Mouse (Mus musculus) midbrain, embryonic 16.5 days (tissue): ENCODE measurements around the gene Wscd2. TPM values are rescaled to one million over a fixed set of nuclear protein-coding genes. Genes with fewer than 3 reads are reported as not detected.

Source experiments
- ATAC-seq: fragments of 200-750 bp; cut with Nextera tagmentation; 2 replicates; pipeline ENCODE4 v1.8.0; 2017; ENCODE audit warnings: moderate TSS enrichment
- H3K27ac ChIP-seq: fragments of 300-500 bp; sonication (generic); 2 replicates; pipeline ENCODE4 v1.5.1; 2014; ENCODE audit warnings: mild to moderate bottlenecking, low read length, mixed read lengths
- H3K27me3 ChIP-seq: fragments of 300-500 bp; sonication (generic); 2 replicates; pipeline ENCODE4 v1.6.1; 2014; ENCODE audit warnings: low read depth, low read length, mixed read lengths; ENCODE audit not compliant: control insufficient read depth, insufficient read depth
- H3K36me3 ChIP-seq: fragments of 300-500 bp; sonication (generic); 2 replicates; pipeline ENCODE4 v1.6.1; 2014; ENCODE audit warnings: mild to moderate bottlenecking, low read length, moderate library complexity, mixed read lengths; ENCODE audit not compliant: control insufficient read depth, insufficient read depth
- H3K4me1 ChIP-seq: fragments of 300-500 bp; sonication (generic); 2 replicates; pipeline ENCODE4 v1.6.1; 2014; ENCODE audit warnings: mild to moderate bottlenecking, low read length, mixed read lengths; ENCODE audit not compliant: control insufficient read depth, insufficient read depth
- H3K4me2 ChIP-seq: fragments of 300-500 bp; sonication (generic); 2 replicates; pipeline ENCODE4 v1.6.1; 2014; ENCODE audit warnings: mild to moderate bottlenecking, low read length, mixed read lengths
- H3K4me3 ChIP-seq: fragments of 300-500 bp; sonication (generic); 2 replicates; pipeline ENCODE4 v1.5.1; 2014; ENCODE audit warnings: low read depth, mild to moderate bottlenecking, low read length, moderate library complexity, mixed read lengths
- H3K9ac ChIP-seq: fragments of 300-500 bp; sonication (generic); 2 replicates; pipeline ENCODE4 v1.6.1; 2014; ENCODE audit warnings: low read depth, low read length, mixed read lengths
- H3K9me3 ChIP-seq: fragments of 300-500 bp; sonication (generic); replicated peaks from 2 replicates; pipeline ENCODE4 v1.6.1; 2014; ENCODE audit warnings: mild to moderate bottlenecking, low read length, mixed read lengths; ENCODE audit not compliant: control insufficient read depth, poor library complexity, severe bottlenecking
- WGBS: fragments of 180-500 bp; shearing (Covaris S2); extraction: QIAGEN DNeasy Blood & Tissue Kit; methylation state at CpG from one replicate; pipeline ENCODE4 v1.1.7; 2014; 5-methylcytosine and 5-hydroxymethylcytosine counted together
- polyA plus RNA-seq: library from polyadenylated mRNA; unstranded; fragments of >200 nt; fragmentation: Nextera tagmentation; extraction: Ambion mirVana; gene quantifications from 2 replicates; pipeline ENCODE4 v1.2.1, GENCODE M21; 2015

Wscd2 gene
- polyA plus RNA-seq, 1 experiment from 2014 or later, result 16.1 TPM

- Histone ChIP-seq H3K27ac (no peak overlapping the region), H3K36me3 (no peaks in the 10 kb centered on the region), H3K4me2 (no peak overlapping the region), H3K4me1 (peaks cover 3% of the 10 kb centered on the region), H3K4me3 (no peak overlapping the region), H3K9me3 (no peaks in the 10 kb centered on the region), H3K9ac (no peak overlapping the region), H3K27me3 (no peaks in the 10 kb centered on the region)
- WGBS, result 73% methylated on average over 11 of the region's 11 CpGs
- no peak for ATAC-seq
Observed at GRCm38 (mm10) chr5:113627820-113628437, 137.8 kb downstream of the Wscd2 start.

- no peak overlapping the region for H3K9ac ChIP-seq
- H3K27me3 ChIP-seq, result no peaks in the 10 kb centered on the region
- no peak overlapping the region for H3K4me3 ChIP-seq
- no peaks in the 10 kb centered on the region for H3K9me3 ChIP-seq
- H3K27ac ChIP-seq, result no peak overlapping the region
- no peak overlapping the region for H3K4me2 ChIP-seq
- no peak for ATAC-seq
- H3K36me3 ChIP-seq, result no peaks in the 10 kb centered on the region
- H3K4me1 ChIP-seq, result no peaks in the 10 kb centered on the region
- WGBS, result 86% methylated on average over 3 of the region's 3 CpGs
Observed at GRCm38 (mm10) chr5:113629248-113629647, 139.1 kb downstream of the Wscd2 start.

- Histone ChIP-seq H3K9me3 (no peaks in the 10 kb centered on the region), H3K4me1 (no peaks in the 10 kb centered on the region), H3K27me3 (no peaks in the 10 kb centered on the region), H3K4me3 (no peak overlapping the region), H3K27ac (no peak overlapping the region), H3K36me3 (no peaks in the 10 kb centered on the region), H3K4me2 (no peak overlapping the region), H3K9ac (no peak overlapping the region)
- ATAC-seq, result no peak
- WGBS, result 62% methylated on average over 10 of the region's 10 CpGs
Observed at GRCm38 (mm10) chr5:113630116-113630515, 140.0 kb downstream of the Wscd2 start.

GRCm38 (mm10) chr5:113633037-113633714 is 143.0 kb downstream of the Wscd2 start:
- Histone ChIP-seq H3K36me3 (no peaks in the 10 kb centered on the region), H3K9ac (no peak overlapping the region), H3K4me3 (no peak overlapping the region), H3K9me3 (no peaks in the 10 kb centered on the region), H3K4me1 (no peaks in the 10 kb centered on the region), H3K27ac (no peak overlapping the region), H3K4me2 (no peak overlapping the region), H3K27me3 (no peaks in the 10 kb centered on the region)
- 71% methylated on average over 9 of the region's 9 CpGs for WGBS
- ATAC-seq, result no peak

GRCm38 (mm10) chr5:113634024-113634651 is 144.0 kb downstream of the Wscd2 start:
- WGBS, result 62% methylated on average over 13 of the region's 13 CpGs

GRCm38 (mm10) chr5:113634887-113635610 is 144.9 kb downstream of the Wscd2 start:
- Histone ChIP-seq H3K27ac (no peak overlapping the region), H3K36me3 (no peaks in the 10 kb centered on the region), H3K4me1 (no peaks in the 10 kb centered on the region), H3K9ac (no peak overlapping the region), H3K4me2 (no peak overlapping the region), H3K27me3 (no peaks in the 10 kb centered on the region), H3K4me3 (no peak overlapping the region), H3K9me3 (no peaks in the 10 kb centered on the region)
- no peak for ATAC-seq
- 86% methylated on average over 7 of the region's 7 CpGs for WGBS

More at GRCm38 (mm10) chr5:113634024-113634651, 144.0 kb downstream of the Wscd2 start:
- Histone ChIP-seq H3K9me3 (no peaks in the 10 kb centered on the region), H3K4me2 (no peak overlapping the region), H3K27me3 (no peaks in the 10 kb centered on the region), H3K27ac (no peak overlapping the region), H3K4me1 (no peaks in the 10 kb centered on the region), H3K36me3 (no peaks in the 10 kb centered on the region), H3K9ac (no peak overlapping the region), H3K4me3 (no peak overlapping the region)
- no peak for ATAC-seq

GRCm38 (mm10) chr5:113635861-113636565 is 145.9 kb downstream of the Wscd2 start:
- Histone ChIP-seq H3K4me1 (no peaks in the 10 kb centered on the region), H3K9me3 (no peaks in the 10 kb centered on the region), H3K4me2 (no peak overlapping the region), H3K27ac (no peak overlapping the region), H3K27me3 (no peaks in the 10 kb centered on the region), H3K4me3 (no peak overlapping the region), H3K9ac (no peak overlapping the region), H3K36me3 (no peaks in the 10 kb centered on the region)
- 80% methylated on average over 15 of the region's 15 CpGs for WGBS
- no peak for ATAC-seq

- H3K27ac ChIP-seq, result no peak overlapping the region
Observed at GRCm38 (mm10) chr5:113637631-113638030, 147.5 kb downstream of the Wscd2 start.

More at GRCm38 (mm10) chr5:113637631-113638030, 147.5 kb downstream of the Wscd2 start:
- no peaks in the 10 kb centered on the region for H3K4me1 ChIP-seq
- no peaks in the 10 kb centered on the region for H3K27me3 ChIP-seq
- ATAC-seq, result no peak
- no peak overlapping the region for H3K9ac ChIP-seq
- 75% methylated on average over 4 of the region's 4 CpGs for WGBS
- no peak overlapping the region for H3K4me2 ChIP-seq
- no peaks in the 10 kb centered on the region for H3K36me3 ChIP-seq
- no peak overlapping the region for H3K4me3 ChIP-seq
- no peaks in the 10 kb centered on the region for H3K9me3 ChIP-seq
